Mouse (Mus musculus) cerebellum, postnatal 25 days (tissue): ENCODE measurements around the gene Fam13a.

Experiments used
- DNase-seq, 2 experiments: peaks; one replicate each; pipeline ENCODE4 v3.0.0; 2021; ENCODE audit warnings: mixed read lengths in 2 of 2

Gene Fam13a

GRCm38 (mm10) chr6:59024164-59024724 lies at the start of gene Fam13a:
TSS of gene Fam13a (minus strand) at chr6:59024549.
- DNase-seq: peak; percentile 76

- no peak for DNase-seq
Measured at GRCm38 (mm10) chr6:59072096-59073060, 48.0 kb upstream of the Fam13a start.

- DNase-seq: no peak
Measured at GRCm38 (mm10) chr6:59071691-59072090, 47.3 kb upstream of the Fam13a start.

- DNase-seq: no peak
Measured at GRCm38 (mm10) chr6:59068187-59068586, 43.8 kb upstream of the Fam13a start.

GRCm38 (mm10) chr6:59064440-59064839 lies 40.1 kb upstream of the Fam13a start:
- no peak for DNase-seq

- DNase-seq: no peak
Measured at GRCm38 (mm10) chr6:59053232-59053631, 28.9 kb upstream of the Fam13a start.

GRCm38 (mm10) chr6:59039719-59040118 lies 15.4 kb upstream of the Fam13a start:
- DNase-seq: no peak

- DNase-seq: no peak
Measured at GRCm38 (mm10) chr6:59032748-59033147, 8.4 kb upstream of the Fam13a start.

- DNase-seq: no peak
Measured at GRCm38 (mm10) chr6:59031539-59031938, 7.2 kb upstream of the Fam13a start.

GRCm38 (mm10) chr6:59030667-59031066 lies 6.3 kb upstream of the Fam13a start:
- no peak for DNase-seq

GRCm38 (mm10) chr6:59030037-59030436 lies 5.7 kb upstream of the Fam13a start:
- DNase-seq: no peak

GRCm38 (mm10) chr6:59028871-59029270 lies 4.5 kb upstream of the Fam13a start:
- DNase-seq: no peak

- DNase-seq: no peak
Measured at GRCm38 (mm10) chr6:59024806-59025205, 457 bp upstream of the Fam13a start.

- DNase-seq: no peak
Measured at GRCm38 (mm10) chr6:59023455-59024163, 740 bp downstream of the Fam13a start.

- DNase-seq: no peak
Measured at GRCm38 (mm10) chr6:59022621-59023020, 1.7 kb downstream of the Fam13a start.

- no peak for DNase-seq
Measured at GRCm38 (mm10) chr6:59020346-59020745, 4.0 kb downstream of the Fam13a start.

GRCm38 (mm10) chr6:59019847-59020246 lies 4.5 kb downstream of the Fam13a start:
- no peak for DNase-seq

- no peak for DNase-seq
Measured at GRCm38 (mm10) chr6:59016336-59016832, 8.0 kb downstream of the Fam13a start.

GRCm38 (mm10) chr6:59014760-59015159 lies 9.6 kb downstream of the Fam13a start:
- no peak for DNase-seq

GRCm38 (mm10) chr6:59014088-59014759 lies 10.1 kb downstream of the Fam13a start:
- no peak for DNase-seq

- DNase-seq: no peak
Measured at GRCm38 (mm10) chr6:59010792-59011191, 13.6 kb downstream of the Fam13a start.

GRCm38 (mm10) chr6:59004630-59005029 lies 19.7 kb downstream of the Fam13a start:
- DNase-seq: no peak

- DNase-seq: no peak
Measured at GRCm38 (mm10) chr6:58999044-58999453, 25.3 kb downstream of the Fam13a start.
